In the genomic region with DNA sequence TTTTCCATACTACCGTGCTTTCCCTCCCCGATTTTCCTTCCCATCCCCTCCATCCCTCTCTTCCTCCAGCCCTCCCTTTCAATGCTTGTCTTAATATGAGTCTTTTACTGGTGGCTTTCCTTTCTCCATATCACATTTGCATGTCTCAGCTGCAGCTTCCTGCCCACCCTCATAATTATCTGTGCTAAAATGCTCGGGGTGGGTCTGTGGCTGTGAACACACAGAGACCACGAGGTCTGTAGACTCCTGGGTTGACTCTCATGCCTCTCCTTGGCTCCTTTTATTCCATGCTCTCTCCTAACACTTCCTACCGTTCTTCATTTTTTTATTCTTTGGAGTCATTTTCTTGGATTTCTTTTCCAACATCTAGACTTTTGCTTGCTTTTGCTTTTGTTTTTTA, we compare ENCODE assay signal across 21 mouse cellular contexts.
"Had no signal": no experiment of that assay in that cellular context is flagged by ENCODE, and none has a peak within 500 bp of the region (broad histone marks: within the 10 kb centered on the region; RNA-seq: fewer than 3 reads in every experiment).

No protein-coding gene starts in this region.

- H3K27ac ChIP-seq: lung, embryonic 15.5 days; macrophage; midbrain, embryonic 10.5 days; midbrain, embryonic 12.5 days; neural tube, embryonic 13.5 days; neural tube, embryonic 15.5 days; stomach, embryonic 15.5 days; stomach, postnatal 0 days had no signal

- H3K4me3 ChIP-seq: lung, embryonic 15.5 days; midbrain, embryonic 10.5 days; midbrain, embryonic 12.5 days; myocyte; neural tube, embryonic 13.5 days; neural tube, embryonic 15.5 days; stomach, embryonic 15.5 days had no signal

- ATAC-seq: lung, postnatal 0 days; midbrain, embryonic 16.5 days had no signal

- H3K9ac ChIP-seq: lung, embryonic 15.5 days; midbrain, embryonic 12.5 days; neural tube, embryonic 13.5 days; neural tube, embryonic 15.5 days; stomach, embryonic 15.5 days had no signal

- H3K27me3 ChIP-seq: lung, embryonic 15.5 days; midbrain, embryonic 12.5 days; neural tube, embryonic 15.5 days; stomach, embryonic 15.5 days had no signal

- H3K4me2 ChIP-seq: lung, embryonic 15.5 days; midbrain, embryonic 12.5 days; neural tube, embryonic 13.5 days; neural tube, embryonic 15.5 days; stomach, embryonic 15.5 days had no signal

- DNase-seq: lung, adult 2 months; lung, postnatal 14 days; lung, postnatal 36 days; midbrain, embryonic 14.5 days; retina, postnatal 1 day; right cerebral cortex, adult 18-20 months; right cerebral cortex, postnatal 25 days; thymus, adult 2 months; thymus, postnatal 25 days; thymus, postnatal 4 days had no signal

- H3K9me3 ChIP-seq: lung, embryonic 15.5 days; midbrain, embryonic 10.5 days; midbrain, embryonic 12.5 days; neural tube, embryonic 13.5 days; neural tube, embryonic 15.5 days; stomach, embryonic 15.5 days had no signal

- H3K4me1 ChIP-seq: midbrain, embryonic 10.5 days; midbrain, embryonic 12.5 days; neural tube, embryonic 13.5 days; neural tube, embryonic 15.5 days; stomach, embryonic 15.5 days had no signal

- H3K36me3 ChIP-seq: lung, embryonic 15.5 days; midbrain, embryonic 10.5 days; midbrain, embryonic 12.5 days; neural tube, embryonic 13.5 days; neural tube, embryonic 15.5 days; stomach, embryonic 15.5 days had no signal
